Mouse (Mus musculus) left cerebral cortex, adult 9 months (tissue): ENCODE measurements at regions not wholly inside any gene's neighbourhood (a gene's known extent, or its start where the extent isn't known, plus 50 kb on each side); places are given as distances from the start of the nearest gene placed in this dataset.
A peak's percentile ranks its signal among the peaks of the same experiment; 100 is the strongest.

Experiments
- DNase-seq, 2 experiments: peaks; one replicate each; pipeline ENCODE4 v3.0.0; 2022; ENCODE audit warnings: low spot score in 2 of 2

- DNase-seq: peak in 1 of 2 experiments; percentile 6
These were observed 792.2 kb upstream of the Got2 start for GRCm38 (mm10) chr8:96680416-96681027.

DNA sequence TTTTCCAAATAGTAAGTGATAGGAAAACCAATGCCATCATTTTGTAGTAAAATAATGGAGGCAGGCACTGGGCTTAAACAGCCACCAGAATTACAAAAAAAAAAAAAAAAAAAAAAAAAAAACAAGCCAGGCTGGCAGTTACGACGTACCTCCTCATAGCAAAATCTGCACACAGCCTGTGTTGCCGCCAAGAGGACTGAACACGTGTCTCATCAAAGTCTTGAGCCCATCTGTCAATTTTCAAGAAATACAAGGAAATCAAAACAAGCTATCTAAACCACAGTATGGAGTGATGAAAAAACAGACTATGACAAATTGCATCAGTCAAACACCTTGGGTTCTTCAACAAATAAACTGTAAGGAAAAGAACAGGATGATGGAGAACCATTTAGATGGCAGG is 791.2 kb upstream of the Got2 start:
- DNase-seq: no peak

- DNase-seq: no peak
These were observed 786.4 kb upstream of the Got2 start for GRCm38 (mm10) chr8:96674703-96675102.

DNA sequence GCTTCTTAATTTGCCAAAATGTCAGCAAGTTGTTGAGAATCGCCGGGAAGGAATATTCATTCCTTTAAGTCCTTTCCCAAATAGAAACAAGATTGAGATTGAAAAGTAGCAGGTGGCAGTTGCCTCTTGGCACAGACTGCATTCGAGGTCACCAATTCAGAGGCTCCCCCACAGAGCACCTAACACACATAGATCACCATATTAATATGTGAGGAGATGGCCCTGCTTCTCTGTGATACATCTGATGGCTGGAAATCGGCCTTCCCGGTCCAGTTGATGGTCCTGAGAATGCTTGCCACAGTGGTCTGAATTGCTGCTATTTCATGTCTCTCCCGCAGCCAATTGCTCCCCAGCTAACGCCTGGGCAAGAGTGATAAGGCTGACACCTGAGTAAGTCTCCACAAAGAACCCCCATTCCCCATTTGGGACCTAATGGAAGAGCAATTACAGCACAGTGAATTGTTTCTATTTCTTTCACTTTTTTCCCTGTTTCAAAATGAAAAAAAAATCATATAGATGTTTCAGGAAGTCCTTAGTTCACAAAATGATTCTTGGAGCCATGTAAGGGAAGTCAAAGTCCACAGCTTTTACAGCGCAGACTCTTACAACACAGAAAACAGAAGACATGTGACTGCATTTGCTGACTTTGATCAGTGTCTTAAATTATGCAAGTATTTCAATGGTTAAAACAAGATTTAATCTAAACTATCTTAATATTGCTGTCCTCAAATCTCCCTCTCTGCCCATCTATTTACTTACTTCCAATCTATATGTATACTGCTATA is 768.3 kb upstream of the Got2 start:
- DNase-seq: no peak

- DNase-seq: no peak
These were observed 759.4 kb upstream of the Got2 start for GRCm38 (mm10) chr8:96647743-96648142.
